Mouse (Mus musculus): ENCODE measurements around the gene Paox. TPM values are rescaled to one million over a fixed set of nuclear protein-coding genes. Genes with fewer than 3 reads are reported as not detected.

Gene Paox
- polyA plus RNA-seq, 1 experiment from 2014 or later = 6.6 TPM

GRCm38 (mm10) chr7:140111943-140112342 is 3.7 kb upstream of the Paox start:
- no peak for ATAC-seq
- Histone ChIP-seq H3K27ac (ENCODE audit: low read length) (no peak overlapping the region), H3K9me3 (ENCODE audit: control insufficient read depth, low read length) (no peaks in the 10 kb centered on the region), H3K27me3 (replicated peaks; ENCODE audit: control insufficient read depth, insufficient read depth, low read length) (no peaks in the 10 kb centered on the region), H3K4me2 (ENCODE audit: low read length) (no peak overlapping the region), H3K36me3 (ENCODE audit: control insufficient read depth, insufficient read depth) (peaks cover 12% of the 10 kb centered on the region), H3K9ac (replicated peaks; ENCODE audit: low read depth, low read length) (no peak overlapping the region), H3K4me1 (replicated peaks; ENCODE audit: control insufficient read depth, insufficient read depth, low read length) (peaks cover 11% of the 10 kb centered on the region; the same call in 1 of the 2 replicates), H3K4me3 (replicated peaks; ENCODE audit: low read length) (no peak overlapping the region)
- 45% methylated on average over 3 of the region's 3 CpGs for WGBS

- Histone ChIP-seq H3K27me3 (replicated peaks; ENCODE audit: control insufficient read depth, insufficient read depth, low read length) (no peaks in the 10 kb centered on the region), H3K4me2 (ENCODE audit: low read length) (peak within 1 kb of the TSS; percentile 66), H3K4me1 (replicated peaks; ENCODE audit: control insufficient read depth, insufficient read depth, low read length) (peaks cover 14% of the 10 kb centered on the region; the same call in 1 of the 2 replicates), H3K4me3 (replicated peaks; ENCODE audit: low read length) (peak within 1 kb of the TSS; percentile 73), H3K9me3 (ENCODE audit: control insufficient read depth, low read length) (no peaks in the 10 kb centered on the region), H3K27ac (ENCODE audit: low read length) (peak within 1 kb of the TSS; percentile 70), H3K36me3 (ENCODE audit: control insufficient read depth, insufficient read depth) (no peaks in the 10 kb centered on the region), H3K9ac (replicated peaks; ENCODE audit: low read depth, low read length) (peak within 1 kb of the TSS; percentile 80)
- ATAC-seq = peak; percentile 96
- WGBS = 3% methylated on average over 28 of the region's 28 CpGs
Measured at GRCm38 (mm10) chr7:140116329-140117054, 893 bp downstream of the Paox start, which contains the start of gene Echs1. Gene Echs1, minus strand, starts transcription at chr7:140116476.

GRCm38 (mm10) chr7:140120484-140120883 is 4.9 kb downstream of the Paox start:
- H3K9me3 ChIP-seq (ENCODE audit: control insufficient read depth, low read length) = no peaks in the 10 kb centered on the region
- no peak overlapping the region for H3K4me3 ChIP-seq (replicated peaks; ENCODE audit: low read length)
- H3K27me3 ChIP-seq (replicated peaks; ENCODE audit: control insufficient read depth, insufficient read depth, low read length) = no peaks in the 10 kb centered on the region
- no peak for ATAC-seq
- peaks cover 11% of the 10 kb centered on the region for H3K4me1 ChIP-seq (replicated peaks; ENCODE audit: control insufficient read depth, insufficient read depth, low read length)
- H3K36me3 ChIP-seq (ENCODE audit: control insufficient read depth, insufficient read depth) = no peaks in the 10 kb centered on the region
- H3K4me2 ChIP-seq (ENCODE audit: low read length) = no peak overlapping the region
- 92% methylated on average over 2 of the region's 2 CpGs for WGBS
- no peak overlapping the region for H3K27ac ChIP-seq (ENCODE audit: low read length)
- no peak overlapping the region for H3K9ac ChIP-seq (replicated peaks; ENCODE audit: low read depth, low read length)

GRCm38 (mm10) chr7:140121338-140121910 is 5.8 kb downstream of the Paox start:
- H3K9me3 ChIP-seq (ENCODE audit: control insufficient read depth, low read length) = no peaks in the 10 kb centered on the region
- H3K27me3 ChIP-seq (replicated peaks; ENCODE audit: control insufficient read depth, insufficient read depth, low read length) = no peaks in the 10 kb centered on the region
- no peak overlapping the region for H3K4me2 ChIP-seq (ENCODE audit: low read length)
- no peak for ATAC-seq
- no peak overlapping the region for H3K27ac ChIP-seq (ENCODE audit: low read length)
- H3K36me3 ChIP-seq (ENCODE audit: control insufficient read depth, insufficient read depth) = no peaks in the 10 kb centered on the region
- H3K4me3 ChIP-seq (replicated peaks; ENCODE audit: low read length) = no peak overlapping the region
- no peak overlapping the region for H3K9ac ChIP-seq (replicated peaks; ENCODE audit: low read depth, low read length)
- 64% methylated on average over 12 of the region's 13 CpGs for WGBS
- H3K4me1 ChIP-seq (replicated peaks; ENCODE audit: control insufficient read depth, insufficient read depth, low read length) = peaks cover 12% of the 10 kb centered on the region

GRCm38 (mm10) chr7:140122765-140123164 is 7.2 kb downstream of the Paox start:
- Histone ChIP-seq H3K4me2 (ENCODE audit: low read length) (no peak overlapping the region), H3K27ac (ENCODE audit: low read length) (no peak overlapping the region), H3K4me1 (replicated peaks; ENCODE audit: control insufficient read depth, insufficient read depth, low read length) (peaks cover 6% of the 10 kb centered on the region), H3K27me3 (replicated peaks; ENCODE audit: control insufficient read depth, insufficient read depth, low read length) (no peaks in the 10 kb centered on the region), H3K4me3 (replicated peaks; ENCODE audit: low read length) (no peak overlapping the region), H3K36me3 (ENCODE audit: control insufficient read depth, insufficient read depth) (no peaks in the 10 kb centered on the region), H3K9me3 (ENCODE audit: control insufficient read depth, low read length) (no peaks in the 10 kb centered on the region), H3K9ac (replicated peaks; ENCODE audit: low read depth, low read length) (no peak overlapping the region)
- 37% methylated on average over 4 of the region's 4 CpGs for WGBS
- ATAC-seq = no peak

GRCm38 (mm10) chr7:140124382-140124781 is 8.8 kb downstream of the Paox start:
- Histone ChIP-seq H3K36me3 (ENCODE audit: control insufficient read depth, insufficient read depth) (no peaks in the 10 kb centered on the region), H3K4me2 (ENCODE audit: low read length) (no peak overlapping the region), H3K4me1 (replicated peaks; ENCODE audit: control insufficient read depth, insufficient read depth, low read length) (peaks cover 6% of the 10 kb centered on the region), H3K27me3 (replicated peaks; ENCODE audit: control insufficient read depth, insufficient read depth, low read length) (no peaks in the 10 kb centered on the region), H3K27ac (ENCODE audit: low read length) (no peak overlapping the region), H3K4me3 (replicated peaks; ENCODE audit: low read length) (no peak overlapping the region), H3K9me3 (ENCODE audit: control insufficient read depth, low read length) (no peaks in the 10 kb centered on the region), H3K9ac (replicated peaks; ENCODE audit: low read depth, low read length) (no peak overlapping the region)
- WGBS = 97% methylated on average over 1 of the region's 1 CpGs
- no peak for ATAC-seq

- Histone ChIP-seq H3K4me1 (replicated peaks; ENCODE audit: control insufficient read depth, insufficient read depth, low read length) (peaks cover 6% of the 10 kb centered on the region), H3K36me3 (ENCODE audit: control insufficient read depth, insufficient read depth) (no peaks in the 10 kb centered on the region), H3K9ac (replicated peaks; ENCODE audit: low read depth, low read length) (peak overlapping the region; percentile 78), H3K4me2 (ENCODE audit: low read length) (peak overlapping the region; percentile 78), H3K9me3 (ENCODE audit: control insufficient read depth, low read length) (no peaks in the 10 kb centered on the region), H3K27me3 (replicated peaks; ENCODE audit: control insufficient read depth, insufficient read depth, low read length) (no peaks in the 10 kb centered on the region), H3K27ac (ENCODE audit: low read length) (no peak overlapping the region), H3K4me3 (replicated peaks; ENCODE audit: low read length) (peak overlapping the region; percentile 66)
- ATAC-seq = peak; percentile 97
- 1% methylated on average over 40 of the region's 40 CpGs for WGBS
Measured at GRCm38 (mm10) chr7:140125278-140126021, 9.9 kb downstream of the Paox start.

- H3K4me2 ChIP-seq (ENCODE audit: low read length) = peak overlapping the region; percentile 78
- peaks cover 6% of the 10 kb centered on the region for H3K4me1 ChIP-seq (replicated peaks; ENCODE audit: control insufficient read depth, insufficient read depth, low read length)
- 11% methylated on average over 5 of the region's 5 CpGs for WGBS
- H3K27me3 ChIP-seq (replicated peaks; ENCODE audit: control insufficient read depth, insufficient read depth, low read length) = no peaks in the 10 kb centered on the region
- peak overlapping the region; percentile 78 for H3K9ac ChIP-seq (replicated peaks; ENCODE audit: low read depth, low read length)
- ATAC-seq = 0 out of 2 replicates have a peak, but pooled peaks have one; percentile 2
- H3K4me3 ChIP-seq (replicated peaks; ENCODE audit: low read length) = peak overlapping the region; percentile 66
- no peak overlapping the region for H3K27ac ChIP-seq (ENCODE audit: low read length)
- no peaks in the 10 kb centered on the region for H3K36me3 ChIP-seq (ENCODE audit: control insufficient read depth, insufficient read depth)
- no peaks in the 10 kb centered on the region for H3K9me3 ChIP-seq (ENCODE audit: control insufficient read depth, low read length)
Measured at GRCm38 (mm10) chr7:140126022-140126350, 10.4 kb downstream of the Paox start.

- no peaks in the 10 kb centered on the region for H3K27me3 ChIP-seq (replicated peaks; ENCODE audit: control insufficient read depth, insufficient read depth, low read length)
- H3K36me3 ChIP-seq (ENCODE audit: control insufficient read depth, insufficient read depth) = no peaks in the 10 kb centered on the region
- no peak overlapping the region for H3K9ac ChIP-seq (replicated peaks; ENCODE audit: low read depth, low read length)
- no peak overlapping the region for H3K4me3 ChIP-seq (replicated peaks; ENCODE audit: low read length)
- no peak overlapping the region for H3K4me2 ChIP-seq (ENCODE audit: low read length)
- H3K4me1 ChIP-seq (replicated peaks; ENCODE audit: control insufficient read depth, insufficient read depth, low read length) = peaks cover 6% of the 10 kb centered on the region
- no peak overlapping the region for H3K27ac ChIP-seq (ENCODE audit: low read length)
- no peak for ATAC-seq
- 93% methylated on average over 3 of the region's 3 CpGs for WGBS
- H3K9me3 ChIP-seq (ENCODE audit: control insufficient read depth, low read length) = no peaks in the 10 kb centered on the region
Measured at GRCm38 (mm10) chr7:140126934-140127333, 11.3 kb downstream of the Paox start.
